Mouse (Mus musculus) right cerebral cortex, postnatal 25 days (tissue): ENCODE data around the gene Tsen54.
A peak's percentile ranks its signal among the peaks of the same experiment; 100 is the strongest.

Experiments used
- DNase-seq: peaks from one replicate; pipeline ENCODE4 v3.0.0; 2022

Gene Tsen54

DNA sequence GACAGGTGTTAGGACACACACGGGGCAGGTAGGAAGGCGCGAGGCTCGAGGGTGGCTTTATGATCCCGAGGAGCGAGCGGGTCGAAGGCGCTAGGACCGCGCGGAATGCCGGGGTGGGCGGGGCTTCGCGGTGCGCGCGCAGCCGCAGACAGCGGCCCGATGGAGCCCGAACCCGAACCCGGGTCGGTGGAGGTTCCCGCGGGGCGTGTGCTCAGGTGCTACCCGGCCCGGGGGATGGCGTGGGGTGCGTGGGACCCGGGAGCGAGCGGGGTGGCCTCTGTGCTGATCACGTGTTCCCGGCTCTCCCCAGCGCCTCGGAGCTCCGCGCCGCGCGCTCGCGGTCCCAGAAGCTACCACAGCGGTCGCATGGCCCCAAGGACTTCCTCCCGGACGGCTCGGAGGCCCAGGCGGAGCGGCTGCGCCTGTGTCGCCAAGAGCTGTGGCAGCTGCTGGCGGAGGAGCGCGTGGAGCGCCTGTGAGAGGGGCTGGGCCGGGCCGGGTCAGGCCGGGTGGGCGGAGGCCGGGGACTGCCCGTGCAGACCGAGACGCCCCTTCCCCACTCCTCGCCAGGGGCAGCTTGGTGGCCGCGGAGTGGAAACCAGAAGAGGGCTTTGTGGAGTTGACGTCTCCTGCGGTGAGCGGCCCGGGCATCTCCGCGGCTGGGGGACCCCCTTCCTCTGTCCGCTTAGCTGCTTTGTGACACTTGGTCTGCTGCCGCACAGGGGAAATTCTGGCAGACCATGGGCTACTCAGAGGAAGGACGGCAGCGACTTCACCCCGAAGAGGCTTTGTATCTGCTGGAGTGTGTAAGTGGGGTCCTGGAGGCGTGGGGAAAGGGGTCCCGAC, at the start of gene Tsen54:
Gene Tsen54 (plus strand): TSS at position 120 of the 846 bp plus-strand sequence.
- peak; percentile 87 for DNase-seq

DNA sequence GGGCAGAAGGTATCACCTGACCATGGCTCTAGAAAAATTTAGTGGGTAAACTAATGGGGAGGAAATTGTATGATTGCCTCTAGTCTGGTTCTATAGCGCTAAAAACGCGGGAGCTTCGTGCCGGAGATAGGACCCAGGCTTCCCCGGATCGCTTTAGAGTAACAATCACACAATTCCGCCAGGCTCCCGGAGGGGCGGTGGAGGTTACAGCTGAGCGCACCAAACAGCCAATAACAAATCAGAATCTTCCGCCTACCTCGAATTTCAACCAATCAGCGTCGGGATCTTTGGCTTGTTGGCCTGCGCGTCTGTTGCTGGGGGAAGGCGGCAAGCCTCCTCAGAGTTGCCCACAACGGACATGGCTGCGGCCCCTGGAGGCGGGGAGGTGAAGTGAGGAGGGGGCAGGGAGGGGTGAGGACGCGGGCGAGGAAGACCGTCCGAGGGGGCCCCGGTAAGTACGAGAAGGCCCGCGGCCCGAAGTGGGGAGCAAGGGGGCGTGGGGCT, 49.4 kb upstream of the Tsen54 start, which contains the start of gene Tmem94:
Gene Tmem94 (plus strand): TSS at position 331 of the 504 bp plus-strand sequence.
- DNase-seq = peak; percentile 97

DNA sequence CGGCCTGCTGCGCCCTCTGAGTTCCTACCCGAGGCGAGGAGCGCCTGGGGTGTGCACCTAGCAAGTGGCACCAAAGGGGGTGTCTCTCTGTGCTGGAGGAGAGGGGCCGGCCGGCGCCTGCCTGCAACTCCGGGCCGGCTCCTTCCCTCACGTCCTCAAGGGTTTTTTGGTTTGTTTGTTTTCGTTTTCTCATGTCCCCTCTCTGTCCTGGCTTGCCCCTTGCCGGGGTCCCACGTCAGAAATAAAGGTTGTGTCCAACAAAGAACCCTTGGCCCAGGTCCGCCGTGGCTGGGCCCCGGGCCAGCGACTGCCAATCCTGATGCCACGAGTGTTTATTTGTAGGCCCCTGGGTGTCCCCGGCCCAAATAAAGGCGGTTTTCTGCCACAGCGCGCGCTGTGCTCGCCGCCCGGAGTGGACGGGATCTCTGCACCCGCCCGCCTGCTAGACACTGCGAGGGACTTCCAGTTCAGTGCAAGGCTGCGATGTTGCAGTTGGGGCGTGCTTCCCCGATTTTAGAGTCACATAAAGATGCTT, 48.9 kb upstream of the Tsen54 start:
- DNase-seq = no peak

DNA sequence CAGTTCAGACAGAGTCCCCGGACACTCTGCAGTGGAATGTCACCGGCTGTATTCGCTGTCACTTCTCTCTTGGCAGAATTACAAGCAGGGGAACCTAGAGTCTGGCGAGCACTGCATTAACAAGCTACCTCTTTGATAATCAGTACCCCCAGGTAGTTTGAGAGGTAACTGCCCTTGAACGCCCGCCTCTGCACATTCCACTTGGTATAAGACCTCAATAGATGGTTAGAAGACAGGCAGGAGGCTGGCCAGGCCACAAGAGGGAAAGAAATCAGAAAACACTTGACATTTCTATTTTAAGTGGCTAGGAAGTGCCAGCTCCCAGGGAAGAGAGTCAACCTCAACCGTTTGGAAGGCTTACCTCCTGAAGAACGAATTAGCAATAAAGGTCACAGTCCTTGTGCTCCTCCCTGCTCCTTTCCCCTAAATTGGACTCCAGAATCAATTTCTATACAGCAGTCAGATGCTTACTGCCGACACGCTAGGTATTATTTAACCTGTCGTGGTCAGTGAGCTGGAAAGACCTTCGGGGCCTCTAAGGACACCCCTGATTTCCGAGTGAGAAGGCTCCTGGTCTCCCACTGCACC, 48.1 kb upstream of the Tsen54 start:
- DNase-seq = no peak

DNA sequence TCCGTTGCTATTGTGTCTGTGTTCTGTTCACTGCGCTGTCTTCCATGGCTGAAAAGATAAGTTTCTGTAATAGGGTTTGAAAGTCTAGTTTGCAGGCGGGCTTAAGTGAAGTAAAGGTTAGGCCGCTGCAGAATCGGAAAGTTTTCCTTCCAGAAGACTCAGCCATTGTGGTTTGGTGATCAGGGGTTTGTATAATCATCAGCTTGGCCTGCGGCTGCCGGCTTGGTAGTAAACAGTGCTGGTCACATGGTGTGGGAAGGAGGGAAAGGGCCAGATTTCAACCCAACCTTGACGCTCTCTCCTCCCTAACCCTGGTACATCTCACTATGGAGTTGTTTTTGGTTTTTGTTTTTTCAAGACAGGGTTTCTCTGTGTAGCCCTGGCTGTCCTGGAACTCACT, 47.5 kb upstream of the Tsen54 start:
- no peak for DNase-seq

DNA sequence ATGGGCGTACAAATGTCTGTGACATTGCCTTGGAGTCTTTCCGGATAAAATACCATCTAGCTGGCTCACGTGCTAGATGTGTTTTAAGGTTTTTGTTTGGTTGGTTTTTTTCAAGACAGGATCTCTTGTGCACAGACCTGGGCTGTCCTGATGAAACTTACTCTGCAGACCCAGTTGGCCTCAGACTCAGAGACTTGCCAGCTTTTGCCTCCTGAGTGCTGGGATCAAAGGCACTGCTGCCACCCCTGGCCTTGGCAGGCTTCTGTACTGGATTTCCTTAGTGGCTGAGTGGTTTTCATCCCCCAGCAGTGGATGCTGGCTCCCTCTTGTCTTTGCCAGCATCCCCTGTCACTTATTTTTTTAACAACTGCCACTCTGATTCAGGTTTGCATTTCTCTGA, 45.6 kb upstream of the Tsen54 start:
- no peak for DNase-seq

DNA sequence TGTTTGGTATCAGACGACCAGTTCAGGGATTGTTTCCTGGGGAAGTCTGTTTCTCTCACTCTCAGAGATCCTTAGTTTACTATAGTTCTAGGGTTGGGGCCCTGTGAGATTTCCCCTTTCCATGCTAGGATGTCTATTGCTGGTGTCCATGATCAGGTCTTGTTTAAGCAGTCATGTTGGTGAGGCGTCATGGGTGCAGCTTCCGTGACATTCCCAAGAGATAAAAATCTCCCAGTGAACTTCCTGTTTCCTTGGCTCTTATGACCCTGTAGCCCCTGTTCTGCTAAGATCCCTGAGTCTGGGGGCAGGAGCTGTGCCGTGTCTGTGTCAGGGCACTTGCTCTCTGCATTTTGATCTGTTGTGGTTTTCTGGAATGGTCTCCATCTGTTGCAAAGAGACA, 39.9 kb upstream of the Tsen54 start:
- no peak for DNase-seq

DNA sequence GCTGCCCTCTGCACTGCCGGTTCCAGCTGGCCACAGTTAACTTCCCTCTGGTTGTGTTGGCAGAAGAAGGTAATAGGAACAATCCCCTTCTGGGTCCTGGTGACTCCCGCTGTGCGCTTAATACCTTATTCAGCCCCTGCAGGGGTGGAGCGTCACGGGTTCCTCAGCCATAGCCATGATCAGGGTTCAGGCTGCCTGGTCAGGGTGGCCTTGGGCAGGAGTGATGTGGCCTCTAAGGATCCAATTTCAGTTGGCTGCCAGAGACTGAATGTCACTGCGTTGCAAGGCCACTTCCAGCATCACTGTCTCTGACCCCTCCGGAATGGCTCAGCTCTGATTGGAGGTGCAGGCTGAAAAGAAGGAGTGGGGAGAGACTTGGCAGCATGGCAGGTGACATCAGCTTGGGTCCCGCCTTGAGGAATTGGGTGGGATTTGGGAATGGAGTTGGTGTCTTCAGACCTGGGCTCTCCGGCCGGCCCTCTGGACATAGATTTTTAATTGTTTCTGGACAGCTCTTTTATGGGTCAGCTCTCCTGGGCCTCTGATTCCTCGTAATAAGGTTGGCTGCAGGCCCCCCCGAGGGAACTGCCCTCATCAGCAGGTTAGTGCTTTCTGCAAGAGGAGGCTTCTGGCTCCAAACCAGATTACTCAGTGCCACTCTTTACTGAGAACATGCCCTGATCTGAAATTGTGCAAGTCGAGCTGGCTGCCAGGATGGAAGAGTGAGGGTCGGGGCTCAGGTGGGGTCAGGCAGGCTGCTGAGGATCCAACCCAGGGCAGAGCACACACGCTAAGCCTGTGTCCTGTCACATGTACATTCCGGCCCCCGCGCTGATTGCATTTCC, 38.5 kb upstream of the Tsen54 start:
- no peak for DNase-seq

DNA sequence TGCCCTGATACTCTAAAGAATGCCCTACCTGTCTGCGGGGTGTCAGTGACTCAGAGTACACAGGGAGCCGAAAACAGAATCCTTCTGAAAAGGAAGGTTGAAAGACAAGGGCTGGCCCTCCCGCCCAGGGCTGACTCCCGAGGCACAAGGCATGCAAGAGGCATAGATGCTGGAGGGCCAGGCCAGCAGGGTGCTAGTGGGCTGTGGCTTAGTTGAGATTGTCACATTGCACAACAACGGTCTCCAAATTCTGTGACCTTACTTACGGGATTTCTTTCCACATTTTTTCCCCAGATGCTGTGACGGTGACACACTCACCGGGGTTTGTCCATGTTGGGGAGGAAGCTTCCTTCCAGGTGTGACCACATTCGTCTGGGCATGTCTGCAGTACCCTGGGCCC, 37.6 kb upstream of the Tsen54 start:
- DNase-seq = no peak

DNA sequence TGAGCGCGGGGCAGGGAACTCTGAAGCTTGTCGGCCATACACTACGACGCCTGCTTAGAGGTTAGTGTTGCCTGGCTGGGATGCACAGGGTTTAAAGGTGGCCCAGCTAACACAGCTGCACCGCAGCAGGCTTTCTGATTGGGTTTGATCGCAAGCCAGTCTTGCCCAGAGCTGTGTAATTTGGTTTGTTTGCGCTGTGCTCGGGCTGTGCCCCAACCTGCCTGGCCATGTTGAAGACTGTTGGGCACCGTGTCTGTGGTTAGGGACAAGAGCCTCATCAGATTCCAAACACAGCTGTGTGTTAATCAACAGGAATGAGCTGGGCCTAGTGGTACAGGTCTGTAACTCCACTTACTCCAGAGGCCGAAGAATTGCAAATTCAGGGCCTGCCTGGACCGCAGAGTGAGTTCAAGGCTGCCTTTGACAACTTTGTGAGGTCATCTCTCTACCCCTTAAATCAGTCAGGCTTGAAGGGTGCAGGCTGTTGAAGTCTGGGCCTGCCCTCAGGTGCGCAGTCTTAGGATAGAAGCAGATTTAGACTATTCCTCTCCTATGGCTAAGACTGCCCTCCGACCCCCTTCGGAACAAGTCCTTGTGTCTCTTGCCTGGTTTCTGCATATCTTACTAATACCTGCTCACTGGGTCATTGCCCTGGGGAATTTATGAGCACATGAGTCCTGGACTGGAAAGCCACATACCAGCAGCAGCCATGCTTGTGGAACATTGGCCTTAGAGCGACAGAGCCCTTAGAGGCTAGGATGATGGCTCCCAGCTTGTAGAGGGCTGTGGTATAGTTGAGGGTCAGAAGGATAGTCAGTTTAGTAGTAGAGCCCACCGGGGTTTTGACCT, 36.8 kb upstream of the Tsen54 start:
- no peak for DNase-seq

DNA sequence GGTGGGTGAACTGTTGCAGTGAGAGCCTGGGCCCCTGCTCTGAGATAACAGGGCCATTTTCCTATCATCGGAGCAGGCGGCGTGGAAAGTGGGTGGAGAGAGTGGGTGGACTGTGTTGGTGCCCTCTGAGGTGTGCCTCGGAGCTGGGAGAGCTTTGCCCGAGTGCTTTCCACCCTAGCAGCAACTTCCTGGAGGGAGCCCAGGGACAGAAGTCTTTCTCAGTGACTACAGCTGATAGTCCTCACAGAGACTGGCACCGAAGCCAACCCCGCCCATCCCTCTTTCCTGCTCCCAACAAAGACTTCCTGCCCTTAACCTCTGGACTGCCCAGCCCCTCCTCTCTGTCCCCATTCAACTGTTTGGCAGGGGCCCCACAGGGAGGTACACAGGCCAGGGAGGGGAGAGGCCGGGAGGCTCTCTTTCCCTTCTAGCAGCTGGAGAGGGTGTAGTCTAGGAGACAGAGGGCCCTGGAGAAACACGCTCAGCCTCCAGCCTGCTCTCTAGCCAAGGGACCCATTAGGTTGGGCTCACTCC, 35.4 kb upstream of the Tsen54 start:
- peak; percentile 43 for DNase-seq

DNA sequence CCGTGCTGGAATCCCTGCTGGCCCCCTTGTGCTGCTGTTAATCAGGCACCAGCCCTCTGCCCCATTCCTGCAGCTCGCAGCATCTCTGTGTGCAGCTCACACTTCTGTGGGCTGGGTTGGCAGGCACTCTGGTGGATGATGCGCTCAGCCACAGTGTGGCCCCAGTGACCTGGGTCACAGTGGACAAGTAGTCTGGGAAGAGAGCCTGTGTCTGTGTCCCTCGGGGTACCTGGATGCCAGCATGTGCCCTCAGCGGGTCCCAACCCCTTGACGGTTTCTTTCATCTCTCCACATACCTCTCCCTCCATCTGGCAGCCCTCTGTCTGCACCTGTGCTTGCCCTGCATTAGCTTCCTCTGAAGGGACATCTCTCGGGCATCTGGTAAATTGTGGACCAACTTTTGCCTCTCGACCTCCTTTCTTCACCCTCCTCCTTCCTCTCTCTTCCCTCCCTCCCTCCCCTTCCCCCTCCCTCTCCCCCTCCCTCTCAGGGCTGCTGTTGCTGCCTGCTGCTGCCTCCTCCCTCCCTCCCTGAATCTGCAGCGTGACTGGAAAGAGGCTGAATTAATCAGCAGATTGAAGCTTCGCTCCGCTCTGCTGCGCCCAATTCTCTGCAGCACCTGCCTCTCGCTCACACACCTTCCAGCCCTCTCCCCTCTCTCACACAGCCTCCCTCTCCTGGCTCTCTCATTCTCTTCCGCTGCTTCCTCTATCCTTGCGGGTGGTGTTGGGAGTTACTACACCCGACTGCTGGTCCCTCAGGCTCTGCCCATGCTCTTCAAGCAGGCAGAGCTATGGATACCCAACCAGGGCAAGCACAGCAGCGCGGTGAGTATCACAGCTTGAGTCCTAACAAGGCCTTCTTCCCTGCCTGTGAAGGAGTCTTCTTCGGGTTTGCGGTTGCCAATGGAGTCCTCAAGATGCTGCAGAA, 34.1 kb upstream of the Tsen54 start:
- DNase-seq = peak; percentile 63

DNA sequence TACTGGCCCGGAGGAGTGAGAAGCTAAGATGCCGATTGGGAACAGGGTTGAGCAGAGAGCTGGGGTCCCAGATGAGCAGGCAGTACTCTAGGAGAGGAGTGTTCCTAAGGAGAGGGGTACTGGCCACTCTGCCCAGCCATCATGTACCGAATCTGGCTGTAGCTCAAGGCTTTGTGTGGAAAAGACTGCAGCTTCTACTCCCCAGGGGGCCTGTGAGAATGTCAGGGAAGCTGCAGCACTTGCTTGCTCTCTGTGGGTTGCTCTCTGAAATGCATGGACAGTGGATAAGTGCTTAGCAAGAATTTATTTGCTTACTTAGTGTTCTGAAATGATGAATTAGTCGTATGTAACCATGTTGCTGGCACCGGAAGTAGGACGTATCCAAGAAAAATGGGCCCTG, 28.1 kb upstream of the Tsen54 start:
- no peak for DNase-seq

DNA sequence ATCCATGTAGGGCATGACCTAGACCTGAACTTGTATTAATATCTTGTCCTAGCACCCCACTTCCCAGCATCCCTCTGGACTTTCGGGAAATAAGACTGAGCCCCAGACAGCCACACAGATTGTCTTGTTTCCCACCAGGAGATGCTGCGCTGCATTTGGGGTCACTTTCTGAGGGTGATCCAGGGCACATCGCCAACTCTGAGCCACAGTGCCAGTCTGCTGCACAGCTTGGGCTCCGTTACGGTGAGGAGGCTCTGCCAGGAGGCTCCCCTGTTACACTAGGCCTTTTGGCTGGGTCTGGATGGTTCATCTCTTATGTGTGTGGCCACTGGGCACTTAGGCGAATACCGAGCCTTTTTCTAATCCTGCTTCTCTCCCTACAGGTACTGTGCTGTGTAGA, 24.7 kb upstream of the Tsen54 start:
- DNase-seq = no peak

DNA sequence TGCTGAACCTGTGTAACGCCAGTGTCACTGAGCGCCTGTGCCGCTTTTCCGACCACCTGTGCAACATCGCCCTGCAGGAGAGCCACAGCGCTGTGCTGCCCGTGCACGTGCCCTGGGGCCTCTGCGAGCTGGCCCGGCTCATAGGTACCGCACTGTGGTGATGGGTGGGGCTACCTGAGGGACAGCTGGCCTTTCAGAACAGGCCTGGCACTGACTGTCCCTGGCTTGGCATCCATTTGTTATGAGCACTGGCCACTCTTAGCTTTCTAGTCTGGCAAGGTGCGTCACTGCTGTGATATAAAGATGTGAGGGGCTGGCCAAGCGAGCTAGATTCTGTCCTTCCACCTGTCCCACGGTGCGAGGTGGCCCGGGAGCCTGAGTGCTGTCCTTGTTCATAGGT, 22.6 kb upstream of the Tsen54 start:
- DNase-seq = no peak

DNA sequence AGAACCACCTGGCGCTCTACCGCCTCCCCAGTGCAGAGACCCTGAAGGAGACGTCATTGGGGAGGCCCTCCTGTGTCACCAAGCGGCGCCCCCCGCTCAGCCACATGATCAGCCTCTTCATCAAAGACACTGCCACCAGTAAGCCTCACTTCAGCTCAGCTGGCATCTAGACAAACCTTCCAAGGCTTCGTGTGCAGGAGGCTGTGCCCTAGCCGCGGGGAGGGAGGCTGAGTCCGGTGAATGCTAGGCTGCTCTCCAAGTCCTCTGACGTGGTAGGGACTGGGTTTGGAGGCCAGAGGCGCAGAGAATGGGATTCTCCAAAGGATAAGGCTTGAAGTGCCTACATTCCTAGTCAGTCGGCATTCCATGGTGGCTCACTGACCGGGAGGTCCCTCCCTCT, 22.2 kb upstream of the Tsen54 start:
- no peak for DNase-seq

DNA sequence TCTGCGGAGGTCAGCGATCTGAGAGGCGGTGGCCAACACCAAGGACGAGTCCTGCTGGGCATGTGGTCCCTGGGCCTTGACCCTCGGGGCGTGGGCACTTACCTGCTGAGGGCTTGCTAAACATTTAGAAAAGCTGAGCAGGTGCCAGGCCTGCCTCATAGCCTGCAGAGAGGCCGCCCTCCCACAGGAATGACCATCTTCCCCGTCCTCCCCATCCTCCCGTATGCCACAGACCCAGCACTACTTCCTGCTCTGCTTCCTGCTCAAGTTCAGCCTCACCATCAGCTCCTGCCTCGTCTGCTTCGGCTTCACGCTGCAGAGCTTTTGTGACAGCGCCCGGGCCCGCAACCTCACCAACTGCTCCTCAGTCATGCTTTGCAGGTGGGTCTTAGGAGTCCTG, 17.6 kb upstream of the Tsen54 start:
- DNase-seq = no peak

DNA sequence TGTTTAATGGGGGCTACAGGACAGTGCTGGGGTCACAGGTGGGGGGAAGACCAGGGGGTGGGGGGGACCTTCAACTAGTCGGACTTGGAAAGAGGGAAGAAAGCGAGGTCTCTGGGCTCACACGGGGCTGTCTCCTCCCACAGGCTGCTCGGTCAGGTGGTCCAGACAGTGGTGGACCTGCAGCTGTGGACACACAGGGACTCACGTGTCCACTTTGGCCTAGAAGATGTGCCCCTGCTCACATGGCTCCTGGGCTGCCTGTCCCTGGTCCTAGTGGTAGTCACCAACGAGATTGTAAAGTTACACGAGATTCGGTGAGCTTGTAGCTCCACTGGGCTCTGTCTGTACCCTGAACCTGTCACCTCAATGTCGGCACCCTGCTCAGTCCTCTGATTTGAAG, 16.9 kb upstream of the Tsen54 start:
- no peak for DNase-seq

DNA sequence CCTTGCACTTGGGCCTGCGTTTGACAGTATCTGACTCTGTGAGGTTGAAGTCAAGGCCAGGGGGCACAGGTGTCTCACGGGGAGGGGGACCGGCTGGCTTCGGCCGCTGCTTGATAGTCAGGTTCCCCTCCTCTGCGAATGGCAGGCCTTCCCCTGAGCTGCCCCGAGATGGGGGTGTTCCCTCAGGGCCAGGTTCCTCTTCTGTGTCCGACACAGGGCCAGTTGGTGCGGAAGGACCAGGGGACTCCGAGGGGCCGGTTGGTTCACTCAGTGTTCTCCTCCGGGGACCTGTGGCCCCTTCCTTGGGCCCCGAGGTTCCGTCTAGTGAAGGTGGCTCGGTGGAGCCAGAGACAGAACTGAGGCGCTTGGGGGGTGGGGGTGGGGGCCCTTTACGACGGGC, 13.5 kb upstream of the Tsen54 start:
- DNase-seq = no peak

DNA sequence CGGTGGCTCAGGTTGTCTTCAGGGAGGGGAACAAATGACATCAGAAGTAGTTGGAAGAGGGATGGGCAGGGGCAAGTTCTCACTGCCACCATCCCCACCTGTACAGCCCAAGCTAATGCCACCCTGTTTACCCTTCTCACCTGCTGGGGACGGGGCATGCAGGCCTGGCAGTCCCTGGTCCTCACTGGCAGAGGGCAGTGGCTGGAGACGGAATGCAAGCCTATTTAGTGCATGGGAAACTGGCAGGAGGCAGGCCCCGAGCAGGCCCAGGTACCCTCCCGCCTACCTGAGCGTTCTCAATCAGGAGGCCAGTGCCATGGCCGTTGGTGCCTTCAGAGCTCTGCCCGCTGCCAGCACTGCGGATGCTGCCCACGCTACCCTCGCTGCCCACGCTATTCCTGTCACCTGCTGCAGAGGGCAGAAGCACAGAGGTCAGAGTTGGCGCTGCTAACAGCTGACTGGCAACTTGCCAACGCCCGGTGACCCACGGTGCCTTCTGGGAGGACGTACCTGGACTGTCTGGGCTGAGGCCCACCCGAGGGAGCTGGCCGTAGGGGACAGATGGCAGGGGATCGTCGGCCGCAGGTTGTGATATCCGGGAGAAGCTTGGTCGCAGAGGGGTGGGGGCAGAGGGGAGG, 11.3 kb upstream of the Tsen54 start:
- no peak for DNase-seq
